Mouse (Mus musculus): ENCODE data around the gene Sh2b2.

DNA sequence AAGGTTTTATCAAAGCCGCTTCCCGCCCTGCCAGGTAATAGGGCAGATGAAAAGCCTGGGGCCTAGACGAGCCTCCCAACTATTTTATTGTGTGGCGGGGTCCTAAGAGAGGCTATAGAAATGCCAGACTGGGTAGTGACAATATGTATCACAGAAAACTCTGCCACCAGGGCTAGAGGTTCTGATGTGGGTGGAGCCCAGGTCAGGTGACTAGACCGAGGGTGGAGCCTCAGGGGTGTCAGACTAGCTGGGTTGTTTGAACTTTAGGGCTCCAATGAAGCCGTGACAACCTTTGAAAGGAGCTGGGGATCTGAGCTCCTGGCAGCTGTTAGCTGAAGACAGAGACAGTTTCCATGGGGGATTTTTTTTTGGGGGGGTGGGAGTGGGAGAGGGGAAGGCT is 2.1 kb upstream of the Sh2b2 start:
- TF ChIP-seq MYOG (IDR thresholded peaks at IDR 0.05; ENCODE audit: control insufficient read depth in 1 of 3, insufficient read depth in 1 of 3, insufficient read length in 2 of 3, low read depth in 2 of 3) (no peak), MAX (IDR thresholded peaks at IDR 0.05; ENCODE audit: low read depth) (no peak), POLR2A (IDR thresholded peaks at IDR 0.05; ENCODE audit: insufficient read length, low read depth) (no peak), REST (IDR thresholded peaks at IDR 0.05; ENCODE audit: insufficient read depth, insufficient read length) (no peak), USF1 (IDR thresholded peaks at IDR 0.05; ENCODE audit: low read depth) (no peak), POLR2AphosphoS2 (IDR thresholded peaks at IDR 0.05; ENCODE audit: insufficient read length, low read depth) (no peak), TCF12 (IDR thresholded peaks at IDR 0.05; ENCODE audit: insufficient read depth, poor library complexity, severe bottlenecking) (no peak)

Measured in myocyte (in vitro differentiated cells).